Mouse (Mus musculus) embryo, embryonic 11.5 days (tissue): Measurements from ENCODE around the gene Rnf225.

Source experiments
- DNase-seq: peaks from one replicate; pipeline ENCODE4 v3.0.0-alpha.2; 2012; ENCODE audit warnings: low read depth, low spot score

Gene Rnf225

DNA sequence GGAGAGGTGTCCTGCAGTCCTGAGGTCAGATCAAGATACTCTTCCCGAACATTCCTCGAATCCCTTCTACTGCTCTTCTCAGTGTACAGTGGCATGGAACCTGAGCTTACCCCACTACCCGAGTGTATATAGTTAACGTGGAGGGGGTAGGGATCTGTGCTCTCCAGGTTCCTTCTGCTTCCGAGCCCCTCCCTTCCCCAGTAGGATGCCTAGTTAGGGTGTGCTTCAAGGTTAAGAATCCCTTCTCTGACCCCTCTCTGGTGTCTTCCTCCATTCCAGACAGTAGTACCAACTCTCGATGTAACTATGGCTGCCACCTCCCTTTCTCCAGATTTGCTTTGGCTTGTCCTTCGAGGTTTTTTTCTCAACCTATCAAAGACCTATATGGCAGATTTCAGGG is 53.1 kb downstream of the Rnf225 start:
- DNase-seq: no peak
